Mouse (Mus musculus): ENCODE measurements around the gene Tbx22. TPM values are rescaled to one million over a fixed set of nuclear protein-coding genes. Genes with fewer than 3 reads are reported as not detected.

Tbx22 gene
- not detected in 2 replicates for polyA plus RNA-seq (2014; fragmentation: Nextera tagmentation; extraction: Ambion mirVana)

DNA sequence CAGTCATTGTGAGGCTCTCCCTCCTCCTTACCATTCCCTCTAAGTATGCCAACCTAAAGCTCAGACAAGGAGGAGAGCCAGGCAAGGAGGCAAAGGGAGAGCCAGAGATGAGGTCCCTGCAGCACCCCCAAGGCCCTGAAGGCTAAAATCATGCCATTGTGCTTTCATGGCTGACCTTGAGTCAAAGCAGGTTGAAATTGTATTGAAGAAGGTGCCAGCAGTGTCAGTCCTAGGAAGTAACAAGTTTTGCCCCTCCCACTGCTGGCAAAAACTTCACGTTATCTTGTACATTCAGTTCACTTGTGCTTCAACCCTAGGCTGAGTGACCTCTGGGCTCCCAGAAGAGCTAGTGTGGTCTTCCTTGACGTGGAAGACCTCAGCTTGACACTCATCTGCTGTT is at the start of gene Tbx22:
Tbx22 (plus strand) TSS at position 301 of the 400 bp plus-strand sequence.
- Histone ChIP-seq H3K27ac (ENCODE audit: low read depth, low read length) (no peak within 1 kb of the TSS), H3K9ac (ENCODE audit: low read depth, low read length) (no peak within 1 kb of the TSS), H3K4me1 (ENCODE audit: control insufficient read depth, insufficient read depth, low read length) (no peaks in the 10 kb centered on the region), H3K9me3 (ENCODE audit: control insufficient read depth, low read length) (no peaks in the 10 kb centered on the region), H3K36me3 (ENCODE audit: control insufficient read depth, insufficient read depth, low read length) (no peaks in the 10 kb centered on the region), H3K4me3 (ENCODE audit: low read length) (no peak within 1 kb of the TSS), H3K4me2 (replicated peaks; ENCODE audit: low read depth, low read length) (no peak within 1 kb of the TSS), H3K27me3 (ENCODE audit: control insufficient read depth, insufficient read depth, low read length) (no peaks in the 10 kb centered on the region)
- ATAC-seq (ENCODE audit: low FRiP score, low TSS enrichment): no peak
- WGBS: 65% methylated on average over 2 of the region's 2 CpGs

DNA sequence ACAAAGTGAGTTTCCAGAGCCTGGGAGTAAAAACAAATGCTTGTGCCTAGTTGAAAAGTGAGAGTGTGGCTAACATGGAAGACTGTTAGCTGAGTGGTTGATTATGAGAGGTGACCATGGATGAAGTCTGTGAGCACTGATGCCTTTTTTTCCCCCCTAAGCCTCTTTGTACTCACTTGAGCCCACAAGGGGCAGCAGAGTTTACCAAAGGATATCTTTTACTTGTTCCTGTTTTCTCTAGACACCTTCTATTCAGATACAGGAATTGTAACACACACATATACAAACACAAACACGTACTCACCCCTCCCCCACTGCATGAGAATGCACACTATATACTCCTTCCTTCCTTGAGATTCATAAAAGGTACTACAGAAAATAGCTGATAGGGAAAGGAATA is 913 bp downstream of the Tbx22 start:
- WGBS: 29% methylated on average over 1 of the region's 1 CpGs
- Histone ChIP-seq H3K9ac (ENCODE audit: low read depth, low read length) (no peak overlapping the region), H3K4me3 (ENCODE audit: low read length) (no peak overlapping the region), H3K9me3 (ENCODE audit: control insufficient read depth, low read length) (no peaks in the 10 kb centered on the region), H3K36me3 (ENCODE audit: control insufficient read depth, insufficient read depth, low read length) (no peaks in the 10 kb centered on the region), H3K4me2 (replicated peaks; ENCODE audit: low read depth, low read length) (no peak overlapping the region), H3K27me3 (ENCODE audit: control insufficient read depth, insufficient read depth, low read length) (no peaks in the 10 kb centered on the region), H3K4me1 (ENCODE audit: control insufficient read depth, insufficient read depth, low read length) (no peaks in the 10 kb centered on the region), H3K27ac (ENCODE audit: low read depth, low read length) (no peak overlapping the region)
- no peak for ATAC-seq (ENCODE audit: low FRiP score, low TSS enrichment)

DNA sequence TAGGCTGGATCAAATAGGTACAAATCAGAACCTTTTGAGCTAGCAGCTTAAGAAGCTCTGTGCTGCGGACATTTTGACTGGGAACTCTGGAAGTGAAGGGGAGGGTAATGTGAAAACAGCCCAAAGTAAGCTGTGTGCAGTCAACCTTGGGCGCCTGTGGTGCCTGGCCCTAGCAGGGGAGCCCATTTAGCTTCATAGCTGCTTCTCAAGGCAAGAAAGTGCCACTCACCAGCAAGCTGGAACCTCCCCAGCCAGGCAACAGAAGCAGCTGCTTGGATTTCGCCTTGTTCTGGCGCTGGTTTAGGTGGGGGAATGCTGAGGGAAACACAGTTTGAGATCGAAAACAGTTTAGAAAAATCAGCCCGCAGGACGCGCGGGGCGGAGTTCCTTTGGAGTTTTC is 11.4 kb downstream of the Tbx22 start:
- H3K9me3 ChIP-seq (ENCODE audit: control insufficient read depth, low read length): no peaks in the 10 kb centered on the region
- H3K36me3 ChIP-seq (ENCODE audit: control insufficient read depth, insufficient read depth, low read length): no peaks in the 10 kb centered on the region
- H3K4me2 ChIP-seq (replicated peaks; ENCODE audit: low read depth, low read length): peak overlapping the region; percentile 37
- no peak overlapping the region for H3K27ac ChIP-seq (ENCODE audit: low read depth, low read length)
- H3K4me1 ChIP-seq (ENCODE audit: control insufficient read depth, insufficient read depth, low read length): no peaks in the 10 kb centered on the region
- H3K4me3 ChIP-seq (ENCODE audit: low read length): peak overlapping the region; percentile 20
- peak; percentile 71; the same call in 1 of the 2 replicates for ATAC-seq (ENCODE audit: low FRiP score, low TSS enrichment)
- H3K27me3 ChIP-seq (ENCODE audit: control insufficient read depth, insufficient read depth, low read length): peaks cover 32% of the 10 kb centered on the region; the same call in 1 of the 2 replicates
- H3K9ac ChIP-seq (ENCODE audit: low read depth, low read length): no peak overlapping the region
- 16% methylated on average over 10 of the region's 10 CpGs for WGBS

DNA sequence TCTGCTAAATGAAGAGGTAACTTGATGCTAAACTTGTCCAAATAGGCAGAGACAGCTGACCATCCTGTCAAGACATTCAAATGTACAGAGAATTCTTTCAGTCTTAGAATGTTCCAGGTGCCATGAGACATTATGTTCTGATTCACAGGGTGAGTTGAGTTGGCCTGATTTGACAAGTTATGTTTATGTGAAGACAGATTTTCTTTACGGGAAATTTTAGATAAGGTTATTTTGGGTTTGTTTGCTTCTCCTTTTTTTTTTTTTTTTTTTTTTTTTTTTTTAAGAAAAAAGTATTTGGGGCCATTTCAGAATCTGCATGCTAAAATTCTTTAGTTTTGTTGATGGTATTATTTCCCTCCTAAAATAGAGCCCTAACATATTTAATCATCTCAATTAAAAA is 40.8 kb downstream of the Tbx22 start:
- WGBS: 95% methylated on average over 1 of the region's 1 CpGs
- H3K27me3 ChIP-seq (ENCODE audit: control insufficient read depth, insufficient read depth, low read length): no peaks in the 10 kb centered on the region
- ATAC-seq (ENCODE audit: low FRiP score, low TSS enrichment): no peak

DNA sequence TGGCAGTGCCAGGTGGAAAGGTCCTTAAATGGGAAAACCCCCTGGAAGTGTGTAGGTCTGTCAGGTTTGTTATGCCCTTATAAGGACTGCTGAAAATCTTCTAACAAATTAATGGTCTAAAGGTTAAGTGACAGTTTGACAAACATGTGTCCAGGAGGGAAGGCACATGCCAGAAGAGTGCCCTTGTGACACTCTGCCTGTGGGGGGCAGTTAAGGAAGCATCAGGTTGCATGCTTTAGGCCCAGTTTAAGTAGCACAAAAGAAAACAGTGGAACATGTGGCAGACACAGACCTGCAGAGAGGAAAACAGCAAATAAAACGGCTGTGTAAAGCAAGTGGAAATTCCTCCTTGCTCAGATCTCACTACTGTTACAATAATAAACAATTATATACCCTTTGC is 55.8 kb downstream of the Tbx22 start:
- no peak overlapping the region for H3K9ac ChIP-seq (ENCODE audit: low read depth, low read length)
- peak; percentile 72 for ATAC-seq (ENCODE audit: low FRiP score, low TSS enrichment)
- H3K4me2 ChIP-seq (replicated peaks; ENCODE audit: low read depth, low read length): no peak overlapping the region
- H3K36me3 ChIP-seq (ENCODE audit: control insufficient read depth, insufficient read depth, low read length): no peaks in the 10 kb centered on the region
- H3K9me3 ChIP-seq (ENCODE audit: control insufficient read depth, low read length): no peaks in the 10 kb centered on the region
- H3K4me3 ChIP-seq (ENCODE audit: low read length): no peak overlapping the region
- H3K27ac ChIP-seq (ENCODE audit: low read depth, low read length): no peak overlapping the region
- H3K27me3 ChIP-seq (ENCODE audit: control insufficient read depth, insufficient read depth, low read length): no peaks in the 10 kb centered on the region
- H3K4me1 ChIP-seq (ENCODE audit: control insufficient read depth, insufficient read depth, low read length): no peaks in the 10 kb centered on the region
- WGBS: 38% methylated on average over 1 of the region's 1 CpGs

More for the DNA sequence above, 40.8 kb downstream of the Tbx22 start:
- H3K36me3 ChIP-seq (ENCODE audit: control insufficient read depth, insufficient read depth, low read length): no peaks in the 10 kb centered on the region
- no peak overlapping the region for H3K9ac ChIP-seq (ENCODE audit: low read depth, low read length)
- no peaks in the 10 kb centered on the region for H3K4me1 ChIP-seq (ENCODE audit: control insufficient read depth, insufficient read depth, low read length)
- no peak overlapping the region for H3K4me2 ChIP-seq (replicated peaks; ENCODE audit: low read depth, low read length)
- H3K9me3 ChIP-seq (ENCODE audit: control insufficient read depth, low read length): no peaks in the 10 kb centered on the region
- H3K27ac ChIP-seq (ENCODE audit: low read depth, low read length): no peak overlapping the region
- H3K4me3 ChIP-seq (ENCODE audit: low read length): no peak overlapping the region

Other genes starting within 250 kb of the Tbx22 start
- gene Tent5d, start 124.6 kb downstream of the Tbx22 start, polyA plus RNA-seq (2014; fragmentation: Nextera tagmentation; extraction: Ambion mirVana): 0.09 and 0.20 TPM in 2 replicates
- gene 2610002M06Rik, start 148.4 kb downstream of the Tbx22 start, polyA plus RNA-seq (2014; fragmentation: Nextera tagmentation; extraction: Ambion mirVana): 8.2 and 8.6 TPM in 2 replicates

Measured in kidney, embryonic 14.5 days (tissue).